Mouse (Mus musculus) heart, adult 2 months (tissue): ENCODE results near the gene Stx11. TPM values are rescaled to one million over a fixed set of nuclear protein-coding genes. Genes with fewer than 3 reads are reported as not detected.

ENCODE experiments used
- DNase-seq, 2 experiments: peaks; one replicate each; pipeline ENCODE4 v3.0.0; 2021
- H3K27ac ChIP-seq: fragments of 200-600 bp; 2 replicates; pipeline ENCODE4 v1.8.1; 2022
- H3K27me3 ChIP-seq: fragments of 200-500 bp; 2 replicates; pipeline ENCODE4 v1.6.1; 2012; ENCODE audit warnings: mild to moderate bottlenecking, low read length, inconsistent platforms, mixed read lengths; ENCODE audit not compliant: control insufficient read depth, insufficient read depth
- H3K36me3 ChIP-seq: fragments of 200-500 bp; 2 replicates; pipeline ENCODE4 v1.6.1; 2012; ENCODE audit warnings: low read length, inconsistent platforms; ENCODE audit not compliant: control insufficient read depth, insufficient read depth
- H3K4me1 ChIP-seq: fragments of 200-500 bp; 2 replicates; pipeline ENCODE4 v1.6.1; 2011; ENCODE audit warnings: low read length; ENCODE audit not compliant: control insufficient read depth, insufficient read depth
- H3K4me3 ChIP-seq: fragments of 200-600 bp; 2 replicates; pipeline ENCODE4 v1.8.1; 2022
- H3K79me2 ChIP-seq: fragments of 200-500 bp; replicated peaks from 2 replicates; pipeline ENCODE4 v1.6.1; 2012; ENCODE audit warnings: mild to moderate bottlenecking, inconsistent platforms, low read length, moderate library complexity, mixed read lengths; ENCODE audit not compliant: control insufficient read depth, insufficient read depth
- H3K9ac ChIP-seq: fragments of 200-500 bp; 2 replicates; pipeline ENCODE4 v1.6.1; 2012; ENCODE audit warnings: low read depth, mild to moderate bottlenecking, control low read depth, inconsistent platforms, low read length, mixed read lengths
- CTCF ChIP-seq: fragments of 200-600 bp; IDR thresholded peaks from 2 replicates; pipeline ENCODE4 v1.8.1; 2022; ENCODE audit warnings: antibody characterized with exemption, mild to moderate bottlenecking, moderate library complexity
- EP300 ChIP-seq: fragments of 200-500 bp; IDR thresholded peaks from 2 replicates; pipeline ENCODE4 v1.6.1; 2011; ENCODE audit warnings: low read depth, low read length, control low read depth; ENCODE audit not compliant: insufficient read depth
- POLR2A ChIP-seq: fragments of 200-500 bp; IDR thresholded peaks from 2 replicates; pipeline ENCODE4 v1.6.1; 2011; ENCODE audit warnings: mild to moderate bottlenecking, low read depth, low read length, control low read depth; ENCODE audit not compliant: insufficient read depth
- WGBS: fragments of 180-500 bp; shearing (Covaris S2); methylation state at CpG from one replicate; pipeline ENCODE4 v1.1.7; 2018; 5-methylcytosine and 5-hydroxymethylcytosine counted together
- intact Hi-C: fragments of 180-260 bp; cut with DNase I; formaldehyde crosslinking; loops from one replicate; pipeline ENCODE4 v1.15.1; 2025
- polyA plus RNA-seq: library from polyadenylated mRNA; depleted of rRNA; stranded (reverse); fragments of >200 nt; gene quantifications from 2 replicates; pipeline ENCODE4 v1.2.3, GENCODE M21; 2012
- total RNA-seq, 2 experiments: library from RNA; stranded (reverse); gene quantifications; 2 replicates each; pipeline ENCODE4 v1.2.3; 2021

Stx11 gene
- total and polyA plus RNA-seq, 3 experiments: 2.2 to 4.0 (median 2.7) TPM

DNA sequence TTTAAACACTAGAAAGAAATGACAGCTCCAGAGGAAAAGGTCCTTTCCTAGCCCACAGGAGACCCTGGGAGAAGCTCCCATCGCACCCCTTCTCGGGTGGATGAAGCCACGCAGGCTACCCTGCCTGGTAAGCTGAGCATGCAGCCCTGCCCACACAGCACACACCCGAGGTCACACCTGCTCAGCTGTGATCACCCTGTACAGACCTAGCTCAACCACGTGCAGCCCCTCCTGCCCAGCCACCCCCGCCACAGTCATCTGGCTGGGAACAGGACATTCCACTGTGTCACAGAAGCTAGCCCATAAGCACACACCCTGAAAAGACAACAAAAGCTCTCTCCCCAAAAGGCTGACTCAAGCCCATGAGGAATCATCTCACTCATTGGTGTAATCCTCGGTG is 14.8 kb downstream of the Stx11 start:
- TF ChIP-seq CTCF: no peak
- no peak for TF ChIP-seq EP300
- TF ChIP-seq POLR2A: no peak
- H3K4me3 ChIP-seq: no peak overlapping the region
- no peaks in the 10 kb centered on the region for H3K36me3 ChIP-seq
- no peak overlapping the region for H3K27ac ChIP-seq
- intact Hi-C loops: no loop called here
- no peaks in the 10 kb centered on the region for H3K79me2 ChIP-seq
- H3K4me1 ChIP-seq: no peaks in the 10 kb centered on the region
- 75% methylated on average over 7 of the region's 7 CpGs for WGBS
- DNase-seq: no peak
- H3K27me3 ChIP-seq: no peaks in the 10 kb centered on the region
- H3K9ac ChIP-seq: no peak overlapping the region

DNA sequence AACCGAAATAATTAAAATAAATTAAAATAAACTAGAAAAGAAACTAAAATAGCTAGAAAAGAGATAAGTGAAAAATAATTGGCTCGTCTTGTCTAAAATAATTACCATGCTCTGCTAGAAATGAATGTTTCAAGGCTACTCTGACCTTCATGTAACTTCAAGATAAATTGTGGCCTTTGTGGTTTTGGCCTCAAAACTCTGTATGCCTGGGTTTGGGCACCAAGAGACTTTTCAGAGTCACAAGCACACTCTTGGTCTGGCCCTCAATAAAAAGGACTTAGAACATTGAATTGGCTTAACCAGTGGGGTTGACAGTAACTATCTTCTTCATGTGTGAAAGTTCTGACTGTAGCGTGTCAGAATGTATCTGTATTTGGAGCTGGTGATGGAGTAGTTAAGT is 16.5 kb downstream of the Stx11 start:
- no peaks in the 10 kb centered on the region for H3K79me2 ChIP-seq
- DNase-seq: no peak
- no peak for TF ChIP-seq POLR2A
- TF ChIP-seq EP300: no peak
- no peak for TF ChIP-seq CTCF
- no peaks in the 10 kb centered on the region for H3K36me3 ChIP-seq
- H3K4me1 ChIP-seq: no peaks in the 10 kb centered on the region
- intact Hi-C loops: no loop called here
- no peak overlapping the region for H3K4me3 ChIP-seq
- H3K27ac ChIP-seq: no peak overlapping the region
- no peak overlapping the region for H3K9ac ChIP-seq
- H3K27me3 ChIP-seq: no peaks in the 10 kb centered on the region
- WGBS: 89% methylated on average over 3 of the region's 3 CpGs

DNA sequence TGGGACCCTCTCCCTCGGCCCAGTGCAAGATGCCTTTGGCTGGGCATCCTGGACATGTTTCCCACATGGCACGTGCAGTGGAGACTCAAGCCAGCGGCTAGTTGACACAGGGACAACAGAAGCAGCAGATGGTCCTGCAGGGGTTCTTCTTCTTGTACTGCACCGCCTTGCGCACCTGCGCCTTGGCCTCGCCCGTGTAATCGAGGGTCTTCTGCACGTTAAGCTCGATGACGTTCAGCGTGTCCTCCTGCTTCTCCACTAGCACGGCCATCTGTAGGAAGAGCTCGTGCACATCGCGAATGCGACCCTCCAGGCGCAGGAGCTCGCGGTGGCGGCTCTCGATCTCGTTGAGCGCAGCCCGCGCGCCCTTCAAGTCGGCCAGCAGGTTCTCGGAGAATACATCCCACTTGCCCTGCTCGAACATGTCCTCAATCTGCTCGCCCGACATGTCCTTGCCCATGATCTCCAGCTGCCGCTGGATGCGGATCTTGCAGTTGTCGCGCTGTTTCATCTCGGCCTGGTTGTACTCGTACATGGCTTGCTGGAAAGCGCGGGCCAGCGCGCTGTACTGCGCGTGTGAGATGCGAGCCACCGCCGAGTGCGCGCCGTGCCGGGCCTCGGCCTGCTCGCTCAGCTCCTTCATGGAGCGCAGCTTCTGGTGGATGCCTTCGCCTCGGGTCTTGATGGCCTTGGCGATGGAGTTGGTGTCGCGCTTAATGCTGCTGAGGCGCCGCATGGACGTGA is 22.9 kb downstream of the Stx11 start:
- H3K4me3 ChIP-seq: no peak overlapping the region
- no peak overlapping the region for H3K27ac ChIP-seq
- no peak overlapping the region for H3K9ac ChIP-seq
- no peaks in the 10 kb centered on the region for H3K27me3 ChIP-seq
- TF ChIP-seq POLR2A (no peak), CTCF (no peak), EP300 (no peak)
- H3K36me3 ChIP-seq: no peaks in the 10 kb centered on the region
- H3K79me2 ChIP-seq: no peaks in the 10 kb centered on the region
- intact Hi-C loops: no loop called here
- no peaks in the 10 kb centered on the region for H3K4me1 ChIP-seq
- DNase-seq: no peak
- WGBS: 36% methylated on average over 63 of the region's 63 CpGs

DNA sequence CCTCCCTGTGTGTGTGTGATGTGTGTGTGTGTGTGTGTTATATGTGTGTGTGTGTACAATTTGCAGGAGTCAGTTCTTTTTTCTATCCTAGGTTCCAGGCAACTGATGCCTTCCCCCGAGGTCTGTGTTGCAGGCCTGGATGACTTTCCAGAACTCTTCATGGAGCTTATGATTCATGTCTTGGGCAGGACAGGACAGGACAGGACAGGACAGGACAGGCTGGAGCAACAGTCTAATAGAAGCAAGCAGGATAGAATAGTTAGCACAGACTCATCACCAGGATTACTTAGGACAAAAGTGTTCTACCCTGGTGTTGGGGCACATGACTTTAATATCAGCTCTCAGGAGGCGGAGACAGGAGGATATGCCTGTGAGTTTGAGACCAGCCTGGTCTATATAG is 25.3 kb downstream of the Stx11 start:
- no peaks in the 10 kb centered on the region for H3K27me3 ChIP-seq

DNA sequence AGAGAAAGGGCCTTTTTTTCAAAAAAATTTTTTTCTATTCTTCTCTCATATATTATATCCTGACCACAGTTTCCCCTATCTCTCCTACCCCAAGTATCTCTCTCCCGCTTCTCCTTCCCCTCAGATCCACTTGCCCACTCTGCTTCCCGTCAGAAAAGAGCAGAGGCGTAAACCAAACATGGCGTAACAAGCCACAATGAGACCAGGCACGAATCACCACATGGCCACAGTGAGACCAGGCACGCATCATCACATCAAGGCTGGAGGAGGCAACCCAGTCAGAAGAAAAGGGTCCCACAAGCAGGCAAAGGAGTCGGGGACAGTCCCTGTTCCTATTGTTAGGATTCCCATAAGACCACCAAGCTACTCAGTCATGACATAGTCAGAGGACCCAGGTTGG is 28.0 kb downstream of the Stx11 start:
- H3K27ac ChIP-seq: no peak overlapping the region
- no peak overlapping the region for H3K9ac ChIP-seq
- no peaks in the 10 kb centered on the region for H3K4me1 ChIP-seq
- no peaks in the 10 kb centered on the region for H3K79me2 ChIP-seq
- no peak for DNase-seq
- 91% methylated on average over 7 of the region's 7 CpGs for WGBS
- TF ChIP-seq EP300 (no peak), POLR2A (no peak), CTCF (no peak)
- H3K36me3 ChIP-seq: no peaks in the 10 kb centered on the region
- H3K27me3 ChIP-seq: no peaks in the 10 kb centered on the region
- no peak overlapping the region for H3K4me3 ChIP-seq
- intact Hi-C loops: no loop called here

More for the DNA sequence above, 25.3 kb downstream of the Stx11 start:
- H3K79me2 ChIP-seq: no peaks in the 10 kb centered on the region
- H3K4me1 ChIP-seq: no peaks in the 10 kb centered on the region
- H3K27ac ChIP-seq: no peak overlapping the region
- TF ChIP-seq EP300: no peak
- TF ChIP-seq POLR2A: no peak
- no peak for TF ChIP-seq CTCF
- intact Hi-C loops: no loop called here
- H3K4me3 ChIP-seq: no peak overlapping the region
- no peak overlapping the region for H3K9ac ChIP-seq
- no peak for DNase-seq
- WGBS: 81% methylated on average over 2 of the region's 2 CpGs
- no peaks in the 10 kb centered on the region for H3K36me3 ChIP-seq

DNA sequence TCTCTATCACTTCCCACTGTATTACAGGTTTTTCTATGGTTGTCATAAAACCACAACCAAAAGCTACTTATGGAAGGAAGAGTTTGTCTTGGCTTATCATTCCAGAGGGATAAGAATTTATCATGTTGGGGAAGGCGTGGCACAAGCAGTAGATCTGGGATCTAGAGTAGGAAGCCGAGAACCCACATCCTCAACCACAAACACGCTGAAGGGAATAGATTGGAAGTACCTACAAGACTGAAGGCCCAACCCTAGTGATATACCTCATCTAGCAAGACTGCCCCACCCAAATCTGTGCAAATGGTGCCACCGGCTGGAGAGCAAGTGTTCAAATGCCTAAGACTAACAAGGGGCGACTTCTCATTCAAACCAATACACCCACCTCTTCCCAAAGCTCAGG is 28.5 kb downstream of the Stx11 start:
- Histone ChIP-seq H3K27me3 (no peaks in the 10 kb centered on the region), H3K4me3 (no peak overlapping the region), H3K4me1 (no peaks in the 10 kb centered on the region), H3K36me3 (no peaks in the 10 kb centered on the region), H3K9ac (no peak overlapping the region), H3K27ac (no peak overlapping the region), H3K79me2 (no peaks in the 10 kb centered on the region)
- TF ChIP-seq CTCF (no peak), POLR2A (no peak), EP300 (no peak)
- intact Hi-C loops: no loop called here
- 89% methylated on average over 5 of the region's 5 CpGs for WGBS
- DNase-seq: no peak
